Mouse (Mus musculus) liver, adult 2 months (tissue): Measurements from ENCODE around the gene Stab1.

Experiments used
- CTCF ChIP-seq: fragments of 200-500 bp; IDR thresholded peaks from 2 replicates; pipeline ENCODE4 v1.5.1; 2011; ENCODE audit warnings: low read depth, low read length, control low read depth
- POLR2A ChIP-seq: fragments of 200-500 bp; IDR thresholded peaks from 2 replicates; pipeline ENCODE4 v1.6.1; 2011; ENCODE audit warnings: low read length, control low read depth; ENCODE audit not compliant: insufficient read depth; ENCODE audit errors: extremely low read depth

DNA sequence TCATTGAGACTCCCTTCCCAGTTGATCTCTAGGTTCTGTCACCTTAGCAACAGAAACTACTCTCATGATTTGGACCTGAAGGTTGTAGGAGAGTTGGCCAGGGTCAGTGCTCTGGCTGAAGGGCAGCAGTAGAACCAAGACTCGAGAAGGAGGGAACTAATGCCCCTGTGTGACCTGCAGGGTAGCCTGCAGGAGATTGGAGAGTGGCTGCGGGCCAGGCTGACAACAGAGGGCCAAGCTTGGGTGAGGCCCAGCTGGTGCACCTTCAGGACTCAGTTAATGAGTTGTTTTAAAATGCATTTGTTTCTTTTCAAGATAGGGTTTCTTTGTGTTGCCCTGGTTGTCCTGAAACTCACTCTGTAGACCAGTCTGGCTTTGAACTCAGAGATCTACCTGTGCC, 3.4 kb downstream of the Stab1 start:
- TF ChIP-seq POLR2A (no peak), CTCF (no peak)
